Mouse (Mus musculus) small intestine, adult 2 months (tissue): ENCODE results near the gene Rap1gds1. TPM values are rescaled to one million over a fixed set of nuclear protein-coding genes. Genes with fewer than 3 reads are reported as not detected.
A peak's percentile ranks its signal among the peaks of the same experiment; 100 is the strongest.

Experiments
- H3K27ac ChIP-seq: fragments of 200-500 bp; 2 replicates; pipeline ENCODE4 v1.5.1; 2012; ENCODE audit warnings: low read depth, low read length, control low read depth, inconsistent platforms; ENCODE audit not compliant: insufficient read depth
- H3K27me3 ChIP-seq: fragments of 200-500 bp; 2 replicates; pipeline ENCODE4 v1.6.1; 2012; ENCODE audit warnings: mild to moderate bottlenecking, moderate library complexity, low read length, inconsistent platforms; ENCODE audit not compliant: control insufficient read depth, insufficient read depth
- H3K36me3 ChIP-seq: fragments of 200-500 bp; 2 replicates; pipeline ENCODE4 v1.6.1; 2012; ENCODE audit warnings: mild to moderate bottlenecking, low read length, control low read depth, inconsistent platforms; ENCODE audit not compliant: control insufficient read depth, insufficient read depth
- H3K4me1 ChIP-seq: fragments of 200-500 bp; 2 replicates; pipeline ENCODE4 v1.6.1; 2012; ENCODE audit warnings: low read length, inconsistent platforms, mixed read lengths; ENCODE audit not compliant: control insufficient read depth, insufficient read depth, insufficient read length
- H3K4me3 ChIP-seq: fragments of 200-500 bp; 2 replicates; pipeline ENCODE4 v1.5.1; 2012; ENCODE audit warnings: low read depth, mild to moderate bottlenecking, control low read depth, inconsistent platforms, low read length, moderate library complexity
- CTCF ChIP-seq: fragments of 200-500 bp; IDR thresholded peaks from 2 replicates; pipeline ENCODE4 v1.5.1; 2012; ENCODE audit warnings: low read depth, mild to moderate bottlenecking, control low read depth, inconsistent platforms, low read length, moderate library complexity, mixed read lengths; ENCODE audit not compliant: insufficient replicate concordance, insufficient read length; ENCODE audit errors: extremely low read depth
- POLR2A ChIP-seq: fragments of 200-500 bp; IDR thresholded peaks from 2 replicates; pipeline ENCODE4 v1.6.1; 2012; ENCODE audit warnings: low read depth, mild to moderate bottlenecking, control low read depth, inconsistent platforms, low read length, moderate library complexity
- WGBS: fragments of 180-500 bp; shearing (Covaris S2); methylation state at CpG from one replicate; pipeline ENCODE4 v1.1.7; 2018; 5-methylcytosine and 5-hydroxymethylcytosine counted together
- polyA plus RNA-seq: library from polyadenylated mRNA; depleted of rRNA; stranded (reverse); fragments of >200 nt; gene quantifications from 2 replicates; pipeline ENCODE4 v1.2.3, GENCODE M21; 2012

The Rap1gds1 gene
- polyA plus RNA-seq, 1 experiment, result 8.4 TPM

DNA sequence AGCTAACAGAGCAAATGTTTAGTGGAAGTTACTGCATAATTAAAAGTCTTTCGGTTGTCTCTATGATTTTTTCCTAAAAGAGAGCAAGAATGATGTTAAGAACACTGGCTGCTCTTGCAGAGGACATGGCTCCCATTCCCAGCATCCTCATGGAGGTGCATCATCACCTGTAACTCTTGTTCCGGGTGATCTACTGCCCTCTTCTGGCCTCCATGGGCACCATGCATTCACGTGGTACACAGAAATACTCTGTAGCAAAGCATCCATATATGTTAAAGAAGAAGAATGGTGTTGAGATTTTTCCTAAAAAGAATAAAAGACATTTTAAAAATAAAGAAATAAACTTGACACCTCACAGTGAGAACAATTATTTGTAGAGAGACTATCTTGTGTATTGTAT, 3.0 kb upstream of the Rap1gds1 start:
- Histone ChIP-seq H3K27me3 (no peaks in the 10 kb centered on the region), H3K4me3 (no peak overlapping the region), H3K27ac (no peak overlapping the region), H3K36me3 (no peaks in the 10 kb centered on the region), H3K4me1 (peaks cover 2% of the 10 kb centered on the region; the same call in 1 of the 2 replicates)
- no peak for TF ChIP-seq POLR2A
- peak; percentile 30; the same call in 1 of the 2 replicates for TF ChIP-seq CTCF
- WGBS, result 92% methylated on average over 3 of the region's 3 CpGs

DNA sequence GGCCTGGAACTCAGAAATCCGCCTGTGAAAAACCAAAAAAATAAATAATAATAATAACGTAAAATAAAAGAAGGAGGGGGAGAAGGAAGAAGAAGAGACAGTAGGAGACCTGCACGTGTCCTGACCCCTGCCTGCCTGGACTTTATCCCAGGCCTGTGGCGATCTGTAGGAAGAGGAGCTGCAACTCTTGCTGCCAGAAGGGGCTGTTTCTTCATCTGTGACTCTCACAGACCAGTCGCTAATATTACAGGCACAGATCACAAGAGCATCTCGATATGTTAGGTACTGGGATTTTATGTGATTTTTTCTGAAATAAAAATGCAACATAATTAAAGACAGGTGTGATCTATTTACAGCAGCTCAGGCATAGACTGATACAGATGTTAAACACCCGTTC, 1.1 kb upstream of the Rap1gds1 start:
- no peaks in the 10 kb centered on the region for H3K36me3 ChIP-seq
- H3K4me1 ChIP-seq, result peaks cover 2% of the 10 kb centered on the region; the same call in 1 of the 2 replicates
- no peaks in the 10 kb centered on the region for H3K27me3 ChIP-seq
- TF ChIP-seq POLR2A (no peak), CTCF (no peak)
- no peak overlapping the region for H3K27ac ChIP-seq
- peak overlapping the region; percentile 73 for H3K4me3 ChIP-seq
- WGBS, result 9% methylated on average over 7 of the region's 7 CpGs

DNA sequence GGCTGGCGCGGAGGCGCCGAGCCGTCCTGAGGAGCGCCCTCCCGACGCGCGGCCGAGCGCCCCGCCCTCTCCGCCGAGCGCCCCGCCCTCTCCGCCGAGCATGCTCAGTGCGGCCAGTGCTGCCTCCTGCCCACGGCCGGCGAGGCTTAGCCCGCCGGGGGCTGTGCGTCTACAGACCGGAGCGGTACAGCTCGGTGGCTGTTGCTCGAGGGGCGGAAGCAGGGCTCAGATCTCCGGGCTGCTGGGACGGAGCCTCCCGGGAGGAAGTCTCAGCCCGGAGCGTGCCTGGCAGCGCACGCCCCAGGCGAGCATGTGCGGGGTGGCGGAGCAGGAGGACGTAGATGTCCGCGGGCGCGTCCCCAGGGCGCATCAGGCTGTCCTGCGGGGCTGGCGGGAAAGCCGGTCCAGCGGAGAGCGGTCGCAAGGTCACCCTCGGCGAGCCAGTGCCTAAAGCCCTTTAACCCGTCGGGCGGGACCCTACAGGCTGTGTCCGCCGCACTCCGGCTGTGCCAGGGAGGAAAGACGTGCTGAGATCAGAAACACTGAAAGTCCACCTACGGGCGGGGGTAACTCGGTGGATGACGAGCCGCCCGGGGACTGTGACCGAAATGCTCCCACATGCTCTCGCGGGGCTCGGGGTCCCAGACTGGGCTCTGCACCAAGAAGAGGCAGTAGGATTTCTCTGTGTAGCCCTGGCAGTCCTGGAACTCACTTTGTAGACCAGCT, 495 bp upstream of the Rap1gds1 start:
- Histone ChIP-seq H3K4me3 (peak overlapping the region; percentile 73), H3K4me1 (peaks cover 2% of the 10 kb centered on the region; the same call in 1 of the 2 replicates), H3K27ac (peak overlapping the region; percentile 36), H3K36me3 (no peaks in the 10 kb centered on the region), H3K27me3 (no peaks in the 10 kb centered on the region)
- TF ChIP-seq CTCF, result no peak
- peak; percentile 46 for TF ChIP-seq POLR2A
- under 1% methylated on average over 56 of the region's 72 CpGs for WGBS

DNA sequence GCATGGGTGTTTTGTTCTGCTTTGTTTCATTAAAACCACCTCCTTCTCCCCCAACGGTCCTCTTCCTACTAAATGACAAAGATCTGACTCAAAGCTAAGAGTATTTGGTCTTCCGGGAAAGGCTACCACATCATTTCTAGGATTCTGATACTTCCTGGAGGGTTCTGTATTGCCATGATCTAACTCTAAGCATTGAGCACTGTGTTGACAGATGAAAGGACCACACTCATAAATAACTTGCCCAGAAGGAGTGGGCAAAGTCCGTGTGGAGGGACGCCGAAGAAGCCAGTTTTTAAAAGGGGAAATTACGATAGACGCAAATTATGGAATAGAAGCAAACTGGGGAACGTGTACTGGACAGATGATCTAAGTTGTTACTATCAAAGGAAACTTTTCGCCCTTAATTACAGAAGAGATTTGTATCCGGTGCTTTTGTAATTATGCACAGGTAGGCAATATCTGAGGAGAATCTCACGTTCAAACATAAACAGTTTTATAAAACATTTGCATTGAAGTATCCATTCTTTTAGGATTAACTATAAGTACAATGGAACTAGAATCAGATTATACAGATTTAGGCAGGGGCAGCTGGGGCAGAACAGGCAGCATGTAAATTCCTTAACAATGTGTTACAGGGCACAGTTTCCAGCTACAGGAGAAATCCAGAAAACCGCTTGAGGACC, 1.1 kb downstream of the Rap1gds1 start:
- H3K4me3 ChIP-seq, result peak overlapping the region; percentile 97
- no peaks in the 10 kb centered on the region for H3K36me3 ChIP-seq
- 1% methylated on average over 12 of the region's 12 CpGs for WGBS
- H3K4me1 ChIP-seq, result peaks cover 2% of the 10 kb centered on the region; the same call in 1 of the 2 replicates
- H3K27me3 ChIP-seq, result no peaks in the 10 kb centered on the region
- peak overlapping the region; percentile 91 for H3K27ac ChIP-seq
- TF ChIP-seq CTCF (no peak), POLR2A (no peak)

DNA sequence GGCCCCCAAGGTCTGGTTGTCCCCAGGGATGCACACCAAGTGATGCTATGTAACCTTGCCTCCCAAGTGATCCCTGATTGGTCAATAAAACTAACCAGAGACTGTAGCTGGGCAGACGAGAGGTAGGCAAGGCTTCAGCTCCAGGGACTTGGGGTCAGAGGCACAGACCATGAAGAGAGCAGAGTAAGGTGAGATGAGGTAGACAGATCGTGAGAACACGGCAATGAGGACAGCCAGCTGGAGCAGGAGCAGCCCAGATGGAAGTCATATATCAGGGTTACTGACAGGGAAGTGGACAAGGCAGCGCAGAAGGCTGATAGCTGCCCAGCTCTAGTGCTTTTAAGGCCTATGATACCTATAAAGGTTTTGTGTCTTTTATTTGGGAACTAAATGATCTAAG, 5.5 kb downstream of the Rap1gds1 start:
- H3K27ac ChIP-seq, result no peak overlapping the region
- no peaks in the 10 kb centered on the region for H3K4me1 ChIP-seq
- H3K27me3 ChIP-seq, result no peaks in the 10 kb centered on the region
- no peak overlapping the region for H3K4me3 ChIP-seq
- H3K36me3 ChIP-seq, result no peaks in the 10 kb centered on the region
- no peak for TF ChIP-seq CTCF
- no peak for TF ChIP-seq POLR2A
- 75% methylated on average over 4 of the region's 4 CpGs for WGBS

DNA sequence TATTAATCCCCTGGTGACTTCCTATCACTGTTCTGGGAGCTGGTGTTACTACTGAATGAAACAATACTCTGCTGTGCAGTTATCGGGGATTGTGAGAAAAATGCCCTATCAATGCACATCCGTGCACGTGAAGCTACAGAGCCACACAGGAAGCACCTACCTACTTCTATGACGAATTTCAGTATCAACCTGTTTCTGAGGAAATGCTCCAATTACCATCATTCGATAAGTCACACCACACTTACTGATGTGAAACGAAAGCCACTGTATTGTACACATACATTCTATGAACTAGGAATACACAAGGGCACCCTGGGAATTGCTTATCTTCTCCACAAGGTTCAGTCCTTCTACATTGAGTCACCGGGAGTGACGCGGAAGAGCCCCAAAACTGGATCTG, 10.9 kb downstream of the Rap1gds1 start:
- TF ChIP-seq CTCF (no peak), POLR2A (no peak)

DNA sequence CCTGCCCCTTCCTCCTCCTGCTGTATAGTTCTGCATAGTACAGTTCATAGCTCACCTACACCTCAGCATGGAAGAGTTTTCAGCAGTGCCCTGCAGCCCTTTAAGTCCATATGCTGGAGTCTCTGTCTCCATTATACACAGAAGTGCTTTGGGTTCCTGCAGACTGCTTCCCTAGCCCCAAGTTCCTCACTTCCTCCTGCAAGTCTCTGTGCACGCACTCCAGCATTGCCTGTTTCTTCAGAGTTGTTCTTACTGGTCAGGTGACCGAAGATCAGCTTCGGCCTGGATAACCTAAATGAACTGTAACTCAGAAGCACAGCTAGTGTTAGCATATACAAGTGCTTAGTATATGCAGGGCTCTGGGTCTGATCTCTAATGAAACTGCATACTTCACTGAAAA, 12.9 kb downstream of the Rap1gds1 start:
- Histone ChIP-seq H3K27ac (no peak overlapping the region), H3K36me3 (no peaks in the 10 kb centered on the region), H3K4me3 (no peak overlapping the region), H3K27me3 (no peaks in the 10 kb centered on the region), H3K4me1 (no peaks in the 10 kb centered on the region; the same call in 1 of the 2 replicates)
- WGBS, result 83% methylated on average over 3 of the region's 3 CpGs
- TF ChIP-seq POLR2A (no peak), CTCF (no peak)

More for the DNA sequence above, 10.9 kb downstream of the Rap1gds1 start:
- no peak overlapping the region for H3K27ac ChIP-seq
- H3K4me3 ChIP-seq, result no peak overlapping the region
- H3K36me3 ChIP-seq, result no peaks in the 10 kb centered on the region
- WGBS, result 91% methylated on average over 9 of the region's 9 CpGs
- no peaks in the 10 kb centered on the region; the same call in 1 of the 2 replicates for H3K4me1 ChIP-seq
- no peaks in the 10 kb centered on the region for H3K27me3 ChIP-seq
